Mouse (Mus musculus) embryonic facial prominence, embryonic 14.5 days (tissue): ENCODE measurements at regions not wholly inside any gene's neighbourhood (a gene's known extent, or its start where the extent isn't known, plus 50 kb on each side); places are given as distances from the start of the nearest gene placed in this dataset.
"Not testable (repeated sequence)": the region's sequence is repeated elsewhere in the genome, so short reads cannot be mapped to it uniquely, and the experiment has no call there.

ENCODE experiments used
- ATAC-seq: fragments of 200-750 bp; cut with Nextera tagmentation; 2 replicates; pipeline ENCODE4 v1.8.0; 2017; ENCODE audit warnings: low read depth, moderate number of reproducible peaks, moderate TSS enrichment
- DNase-seq: peaks from one replicate; pipeline ENCODE4 v3.0.0-alpha.2; 2015; ENCODE audit warnings: low spot score
- H3K27ac ChIP-seq: fragments of 300-500 bp; sonication (generic); replicated peaks from 2 replicates; pipeline ENCODE4 v1.5.1; 2014; ENCODE audit warnings: low read depth, mild to moderate bottlenecking, low read length, moderate library complexity
- H3K27me3 ChIP-seq: fragments of 300-500 bp; sonication (generic); replicated peaks from 2 replicates; pipeline ENCODE4 v1.6.1; 2014; ENCODE audit warnings: low read length; ENCODE audit not compliant: control insufficient read depth, insufficient read depth
- H3K36me3 ChIP-seq: fragments of 300-500 bp; sonication (generic); 2 replicates; pipeline ENCODE4 v1.6.1; 2014; ENCODE audit warnings: low read length, mixed read lengths; ENCODE audit not compliant: control insufficient read depth, insufficient read depth
- H3K4me1 ChIP-seq: fragments of 300-500 bp; sonication (generic); 2 replicates; pipeline ENCODE4 v1.6.1; 2014; ENCODE audit warnings: antibody characterized with exemption, low read length; ENCODE audit not compliant: control insufficient read depth, insufficient read depth
- H3K4me2 ChIP-seq: fragments of 300-500 bp; sonication (generic); 2 replicates; pipeline ENCODE4 v1.6.1; 2014; ENCODE audit warnings: low read depth, mild to moderate bottlenecking, low read length, moderate library complexity, mixed read lengths
- H3K4me3 ChIP-seq: fragments of 300-500 bp; sonication (generic); 2 replicates; pipeline ENCODE4 v1.5.1; 2014; ENCODE audit warnings: low read depth, mild to moderate bottlenecking, low read length
- H3K9ac ChIP-seq: fragments of 300-500 bp; sonication (generic); 2 replicates; pipeline ENCODE4 v1.6.1; 2014; ENCODE audit warnings: low read depth, mild to moderate bottlenecking, low read length, moderate library complexity, mixed read lengths
- H3K9me3 ChIP-seq: fragments of 300-500 bp; sonication (generic); 2 replicates; pipeline ENCODE4 v1.6.1; 2016; ENCODE audit warnings: low read length; ENCODE audit not compliant: control insufficient read depth
- WGBS: fragments of 180-500 bp; shearing (Covaris S2); extraction: QIAGEN DNeasy Blood & Tissue Kit; methylation state at CpG from one replicate; pipeline ENCODE4 v1.1.7; 2014; 5-methylcytosine and 5-hydroxymethylcytosine counted together

DNA sequence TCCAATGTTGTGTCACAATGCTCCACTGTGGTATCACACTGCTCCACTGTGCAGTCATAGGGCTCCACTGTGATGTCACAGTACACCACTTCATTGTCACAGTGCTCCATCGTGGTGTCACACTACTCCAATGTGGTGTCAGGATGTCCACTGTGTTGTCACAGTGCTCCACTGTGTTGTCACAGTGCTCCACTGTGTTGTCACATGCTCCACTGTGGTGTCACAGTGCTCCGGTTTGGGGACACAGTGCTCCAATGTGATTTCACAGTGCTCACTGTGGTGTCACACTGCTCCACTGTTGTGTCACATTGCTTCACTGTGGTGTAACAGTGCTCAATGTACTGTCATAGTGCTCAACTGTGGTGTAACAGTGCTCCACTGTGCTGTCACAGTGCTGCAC is 108.1 kb upstream of the Scaf8 start:
- Histone ChIP-seq H3K36me3 (no peaks in the 10 kb centered on the region), H3K4me3 (no peak overlapping the region), H3K9ac (no peak overlapping the region), H3K9me3 (peaks cover 54% of the 10 kb centered on the region), H3K4me2 (no peak overlapping the region), H3K27me3 (no peaks in the 10 kb centered on the region), H3K27ac (no peak overlapping the region), H3K4me1 (no peaks in the 10 kb centered on the region)
- no peak for DNase-seq
- ATAC-seq = no peak
- WGBS = 84% methylated on average over 2 of the region's 2 CpGs

DNA sequence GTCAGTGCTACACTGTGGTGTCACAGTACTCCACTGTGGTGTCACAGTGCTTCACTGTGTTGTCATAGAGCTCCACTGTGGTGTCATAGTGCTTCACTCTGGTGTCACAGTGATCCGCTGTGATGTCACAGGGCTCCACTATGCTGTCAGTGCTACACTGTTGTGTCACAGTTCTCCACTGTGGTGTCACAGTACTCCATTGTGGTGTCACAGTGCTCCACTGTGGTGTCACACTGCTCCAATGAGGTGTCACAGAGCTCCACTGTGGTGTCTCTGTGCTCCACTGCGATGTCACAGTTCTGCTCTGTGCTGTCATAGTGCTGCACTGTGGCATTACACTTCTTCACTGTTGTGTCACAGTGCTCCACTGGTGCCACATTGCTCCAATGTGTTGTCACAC is 107.5 kb upstream of the Scaf8 start:
- Histone ChIP-seq H3K9me3 (peaks cover 60% of the 10 kb centered on the region), H3K36me3 (no peaks in the 10 kb centered on the region), H3K27me3 (no peaks in the 10 kb centered on the region), H3K4me2 (no peak overlapping the region), H3K9ac (no peak overlapping the region), H3K27ac (no peak overlapping the region), H3K4me3 (no peak overlapping the region), H3K4me1 (no peaks in the 10 kb centered on the region)
- ATAC-seq = no peak
- DNase-seq = no peak
- WGBS = 88% methylated on average over 2 of the region's 2 CpGs

DNA sequence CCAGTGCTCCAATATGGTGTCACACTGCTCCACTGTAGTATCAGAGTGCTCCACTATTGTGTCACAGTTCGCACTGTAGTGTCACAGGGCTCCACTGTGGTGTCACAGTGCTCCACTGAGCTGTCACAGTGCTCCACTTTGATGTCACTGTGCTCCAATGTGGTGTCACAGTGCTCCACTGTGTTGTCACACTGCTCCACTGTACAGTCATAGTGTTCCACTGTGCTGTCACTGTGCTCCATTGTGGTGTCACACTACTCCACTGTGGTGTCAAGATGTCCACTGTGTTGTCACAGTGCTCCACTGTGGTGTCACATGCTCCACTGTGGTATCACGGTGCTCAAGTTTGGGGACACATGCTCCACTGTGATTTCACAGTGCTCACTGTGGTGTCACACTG is 104.8 kb upstream of the Scaf8 start:
- WGBS = 56% methylated on average over 2 of the region's 2 CpGs
- peaks cover 67% of the 10 kb centered on the region for H3K9me3 ChIP-seq
- no peak overlapping the region for H3K27ac ChIP-seq
- H3K36me3 ChIP-seq = no peaks in the 10 kb centered on the region
- DNase-seq = no peak
- H3K4me3 ChIP-seq = no peak overlapping the region
- H3K27me3 ChIP-seq = no peaks in the 10 kb centered on the region
- H3K4me2 ChIP-seq = no peak overlapping the region
- H3K9ac ChIP-seq = no peak overlapping the region
- no peak for ATAC-seq
- H3K4me1 ChIP-seq = no peaks in the 10 kb centered on the region

DNA sequence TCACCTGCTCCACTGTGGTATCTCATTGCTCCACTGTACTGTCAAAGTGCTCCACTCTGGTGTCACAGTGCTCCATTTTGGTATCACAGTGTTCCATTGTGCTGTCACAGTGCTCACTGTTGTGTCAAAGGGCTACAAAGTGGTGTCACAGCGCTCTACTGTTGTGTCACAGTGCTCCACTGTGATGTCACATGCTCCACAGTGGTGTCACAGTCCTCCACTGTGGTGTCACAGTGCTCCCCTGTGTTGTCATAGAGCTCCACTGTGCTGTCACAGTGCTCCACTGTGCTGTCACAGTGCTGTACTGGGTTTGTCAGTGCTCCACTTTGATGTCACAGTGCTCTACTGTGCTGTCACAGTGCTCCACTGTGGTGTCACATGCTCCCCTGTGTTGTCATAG is 102.7 kb upstream of the Scaf8 start:
- no peaks in the 10 kb centered on the region for H3K36me3 ChIP-seq
- ATAC-seq = no peak
- no peak overlapping the region for H3K4me2 ChIP-seq
- no peaks in the 10 kb centered on the region for H3K4me1 ChIP-seq
- H3K27me3 ChIP-seq = no peaks in the 10 kb centered on the region
- no peak overlapping the region for H3K9ac ChIP-seq
- no peak overlapping the region for H3K4me3 ChIP-seq
- WGBS = 26% methylated on average over 1 of the region's 1 CpGs
- no peak overlapping the region for H3K27ac ChIP-seq
- DNase-seq = no peak
- H3K9me3 ChIP-seq = peaks cover 68% of the 10 kb centered on the region

DNA sequence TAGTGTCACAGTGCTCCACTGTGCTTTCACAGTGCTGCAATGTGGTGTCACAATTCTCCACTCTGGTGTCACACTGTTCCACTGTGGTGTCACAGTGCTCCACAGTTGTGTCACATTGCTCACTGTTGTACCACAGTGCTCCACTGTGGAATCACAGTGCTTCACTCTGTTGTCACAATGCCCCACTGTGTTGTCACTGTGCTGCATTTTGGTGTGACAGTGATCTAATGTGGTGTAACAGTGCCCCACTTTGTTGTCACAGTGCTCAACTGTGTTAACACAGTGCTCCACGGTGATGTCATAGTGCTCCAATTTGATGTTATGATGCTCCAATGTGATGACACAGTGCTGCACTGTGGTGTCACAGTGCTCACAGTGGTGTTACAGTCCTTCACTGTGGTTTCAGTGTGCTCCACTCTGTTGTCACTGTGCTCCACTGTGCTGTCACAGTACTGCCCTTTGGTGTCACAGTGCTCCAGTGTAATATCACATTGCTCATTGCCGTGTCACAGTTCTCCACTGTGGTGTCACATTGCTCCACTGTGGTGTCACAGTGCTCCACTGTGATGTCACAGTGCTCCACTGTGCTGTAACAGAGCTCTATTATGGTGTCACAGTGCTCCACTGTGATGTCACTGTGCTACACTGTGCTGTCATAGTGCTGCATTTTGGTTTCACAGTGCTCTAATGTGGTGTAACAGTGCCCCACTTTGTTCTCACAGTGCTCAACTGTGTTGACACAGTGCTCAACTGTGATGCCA is 95.0 kb upstream of the Scaf8 start:
- Histone ChIP-seq H3K9ac (no peak overlapping the region), H3K36me3 (no peaks in the 10 kb centered on the region), H3K4me2 (no peak overlapping the region), H3K9me3 (peaks cover 34% of the 10 kb centered on the region; the same call in 1 of the 2 replicates), H3K4me1 (no peaks in the 10 kb centered on the region), H3K27ac (no peak overlapping the region), H3K27me3 (no peaks in the 10 kb centered on the region), H3K4me3 (no peak overlapping the region)
- ATAC-seq (no peak), DNase-seq (no peak)
- WGBS = 90% methylated on average over 2 of the region's 2 CpGs

DNA sequence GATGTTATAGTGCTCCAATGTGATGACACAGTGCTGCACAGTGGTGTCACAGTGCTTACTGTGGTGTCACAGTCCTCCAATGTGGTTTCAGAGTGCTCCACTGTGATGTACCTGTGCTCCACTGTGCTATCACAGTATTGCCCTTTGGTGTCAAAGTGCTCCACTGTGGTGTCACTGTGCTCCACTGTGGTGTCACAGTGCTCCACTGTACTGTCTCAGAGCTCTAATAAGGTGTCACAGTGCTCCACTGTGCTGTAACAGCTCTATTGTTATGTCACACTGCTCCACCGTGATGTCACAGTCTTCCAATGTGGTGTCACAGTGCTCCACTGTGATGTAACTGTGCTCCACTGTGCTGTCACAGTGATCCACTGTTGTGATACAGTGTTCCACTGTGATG is 94.4 kb upstream of the Scaf8 start:
- H3K9me3 ChIP-seq = peaks cover 28% of the 10 kb centered on the region; the same call in 1 of the 2 replicates

DNA sequence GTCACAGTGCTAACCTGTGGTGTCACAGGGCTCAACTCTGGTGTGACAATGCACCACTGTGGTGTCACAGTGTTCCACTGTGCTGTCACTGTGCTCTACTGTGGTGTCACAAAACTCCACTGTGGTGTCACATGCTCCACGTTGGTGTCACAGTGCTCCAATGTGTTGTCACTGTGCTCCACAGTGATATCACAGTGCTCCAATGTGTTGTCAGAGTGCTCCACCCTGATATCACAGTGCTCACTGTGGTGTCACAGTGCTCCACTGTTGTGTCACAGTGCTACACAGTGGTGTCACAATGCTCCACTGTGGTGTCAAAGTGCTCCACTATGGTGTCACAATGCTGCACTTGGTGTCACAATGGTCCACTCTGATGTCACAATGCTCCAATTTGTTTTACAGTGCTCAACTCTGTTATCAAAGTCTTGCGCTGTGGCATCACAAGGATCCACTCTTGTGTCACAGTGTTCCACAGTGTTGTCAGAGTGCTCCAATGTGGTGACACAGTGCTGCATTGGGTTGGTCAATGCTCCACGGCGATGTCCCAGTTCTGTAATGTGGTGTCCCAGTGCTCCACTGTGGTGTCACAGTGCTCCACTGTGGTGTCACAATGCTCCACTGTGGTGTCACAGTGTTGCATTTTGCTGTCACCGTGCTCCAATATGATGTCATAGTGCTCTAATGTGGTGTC is 92.4 kb upstream of the Scaf8 start:
- Histone ChIP-seq H3K27me3 (no peaks in the 10 kb centered on the region), H3K4me3 (no peak overlapping the region), H3K4me2 (no peak overlapping the region), H3K4me1 (no peaks in the 10 kb centered on the region), H3K9me3 (peaks cover 22% of the 10 kb centered on the region; the same call in 1 of the 2 replicates), H3K36me3 (no peaks in the 10 kb centered on the region), H3K27ac (no peak overlapping the region), H3K9ac (no peak overlapping the region)
- ATAC-seq = no peak
- WGBS = 85% methylated on average over 4 of the region's 5 CpGs
- DNase-seq = no peak

More for the DNA sequence above, 94.4 kb upstream of the Scaf8 start:
- Histone ChIP-seq H3K27ac (no peak overlapping the region), H3K4me1 (no peaks in the 10 kb centered on the region), H3K9ac (no peak overlapping the region), H3K4me3 (no peak overlapping the region), H3K27me3 (no peaks in the 10 kb centered on the region), H3K36me3 (no peaks in the 10 kb centered on the region), H3K4me2 (no peak overlapping the region)
- no peak for DNase-seq
- 88% methylated on average over 1 of the region's 1 CpGs for WGBS
- ATAC-seq = peak; percentile 66; the same call in 1 of the 2 replicates

DNA sequence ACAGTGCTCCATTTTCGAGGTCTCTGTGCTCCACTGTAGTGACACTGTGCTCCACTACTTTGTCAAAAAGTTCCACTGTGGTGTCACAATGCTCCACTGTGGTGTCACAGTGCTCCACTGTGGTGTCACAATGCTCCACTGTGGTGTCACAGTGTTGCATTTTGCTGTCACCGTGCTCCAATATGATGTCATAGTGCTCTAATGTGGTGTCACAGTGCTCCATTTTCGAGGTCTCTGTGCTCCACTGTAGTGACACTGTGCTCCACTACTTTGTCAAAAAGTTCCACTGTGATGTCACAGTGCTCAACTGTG is 91.9 kb upstream of the Scaf8 start:
- peaks cover 22% of the 10 kb centered on the region; the same call in 1 of the 2 replicates for H3K9me3 ChIP-seq
- not testable (repeated sequence) for H3K4me3 ChIP-seq, H3K9ac ChIP-seq, H3K36me3 ChIP-seq, DNase-seq, H3K4me2 ChIP-seq, H3K4me1 ChIP-seq, ATAC-seq, H3K27me3 ChIP-seq, H3K27ac ChIP-seq
- WGBS = 33% methylated on average over 1 of the region's 3 CpGs

DNA sequence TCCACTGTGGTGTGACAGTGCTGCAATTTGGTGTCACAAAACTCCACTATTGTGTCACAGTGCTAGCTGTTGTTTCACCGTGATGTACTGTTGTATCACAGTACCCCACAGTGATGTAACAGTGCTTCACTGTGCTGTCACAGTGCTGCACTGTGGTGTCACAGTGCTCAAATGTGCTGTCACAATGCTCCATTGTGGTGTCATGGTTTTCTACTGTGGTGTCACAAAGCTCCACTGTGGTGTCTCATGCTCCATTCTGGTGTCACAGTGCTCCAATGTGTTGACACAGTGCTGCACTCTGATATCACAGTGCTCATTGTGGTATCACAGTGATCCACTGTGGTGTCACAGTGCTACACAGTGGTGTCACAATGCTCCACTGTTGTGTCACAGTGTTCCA is 91.3 kb upstream of the Scaf8 start:
- H3K27me3 ChIP-seq = no peaks in the 10 kb centered on the region
- no peak overlapping the region for H3K9ac ChIP-seq
- DNase-seq (no peak), ATAC-seq (no peak)
- H3K4me2 ChIP-seq = no peak overlapping the region
- H3K9me3 ChIP-seq = peaks cover 22% of the 10 kb centered on the region; the same call in 1 of the 2 replicates
- H3K4me1 ChIP-seq = no peaks in the 10 kb centered on the region
- no peak overlapping the region for H3K4me3 ChIP-seq
- no peaks in the 10 kb centered on the region for H3K36me3 ChIP-seq
- WGBS = 91% methylated on average over 1 of the region's 1 CpGs
- no peak overlapping the region for H3K27ac ChIP-seq
